Mouse (Mus musculus) heart, embryonic 15.5 days (tissue): ENCODE results near the gene Prkaa2. TPM values are rescaled to one million over a fixed set of nuclear protein-coding genes. Genes with fewer than 3 reads are reported as not detected.
"Not testable (repeated sequence)": the region's sequence is repeated elsewhere in the genome, so short reads cannot be mapped to it uniquely, and the experiment has no call there.

ENCODE experiments used
- ATAC-seq: fragments of 200-750 bp; cut with Nextera tagmentation; replicated peaks from 2 replicates; pipeline ENCODE4 v1.8.0; 2017; ENCODE audit warnings: low read depth, moderate TSS enrichment; ENCODE audit not compliant: insufficient number of reproducible peaks, insufficient read depth, low FRiP score
- H3K27ac ChIP-seq: fragments of 300-500 bp; sonication (generic); 2 replicates; pipeline ENCODE4 v1.5.1; 2015; ENCODE audit warnings: mild to moderate bottlenecking, inconsistent platforms
- H3K27me3 ChIP-seq: fragments of 300-500 bp; sonication (generic); 2 replicates; pipeline ENCODE4 v1.6.1; 2015; ENCODE audit warnings: inconsistent platforms
- H3K36me3 ChIP-seq: fragments of 300-500 bp; sonication (generic); 2 replicates; pipeline ENCODE4 v1.6.1; 2015; ENCODE audit warnings: mild to moderate bottlenecking, inconsistent platforms
- H3K4me1 ChIP-seq: fragments of 300-500 bp; sonication (generic); replicated peaks from 2 replicates; pipeline ENCODE4 v1.6.1; 2015; ENCODE audit warnings: inconsistent platforms
- H3K4me2 ChIP-seq: fragments of 300-500 bp; sonication (generic); 2 replicates; pipeline ENCODE4 v1.6.1; 2015; ENCODE audit warnings: inconsistent platforms, mild to moderate bottlenecking, moderate library complexity
- H3K4me3 ChIP-seq: fragments of 300-500 bp; sonication (generic); 2 replicates; pipeline ENCODE4 v1.5.1; 2015; ENCODE audit warnings: mild to moderate bottlenecking, inconsistent platforms
- H3K9ac ChIP-seq: fragments of 300-500 bp; sonication (generic); 2 replicates; pipeline ENCODE4 v1.6.1; 2015; ENCODE audit warnings: mild to moderate bottlenecking, inconsistent platforms
- H3K9me3 ChIP-seq: fragments of 300-500 bp; sonication (generic); replicated peaks from 2 replicates; pipeline ENCODE4 v1.6.1; 2016; ENCODE audit warnings: inconsistent platforms
- WGBS: fragments of 180-500 bp; shearing (Covaris S2); methylation state at CpG from one replicate; pipeline ENCODE4 v1.1.7; 2015; ENCODE audit warnings: mixed read lengths; 5-methylcytosine and 5-hydroxymethylcytosine counted together
- polyA plus RNA-seq: library from polyadenylated mRNA; unstranded; fragments of >200 nt; fragmentation: Nextera tagmentation; extraction: Ambion mirVana; gene quantifications from 2 replicates; pipeline ENCODE4 v1.2.1, GENCODE M21; 2015

Gene Prkaa2
- polyA plus RNA-seq, 1 experiment from 2014 or later = 46.6 TPM

DNA sequence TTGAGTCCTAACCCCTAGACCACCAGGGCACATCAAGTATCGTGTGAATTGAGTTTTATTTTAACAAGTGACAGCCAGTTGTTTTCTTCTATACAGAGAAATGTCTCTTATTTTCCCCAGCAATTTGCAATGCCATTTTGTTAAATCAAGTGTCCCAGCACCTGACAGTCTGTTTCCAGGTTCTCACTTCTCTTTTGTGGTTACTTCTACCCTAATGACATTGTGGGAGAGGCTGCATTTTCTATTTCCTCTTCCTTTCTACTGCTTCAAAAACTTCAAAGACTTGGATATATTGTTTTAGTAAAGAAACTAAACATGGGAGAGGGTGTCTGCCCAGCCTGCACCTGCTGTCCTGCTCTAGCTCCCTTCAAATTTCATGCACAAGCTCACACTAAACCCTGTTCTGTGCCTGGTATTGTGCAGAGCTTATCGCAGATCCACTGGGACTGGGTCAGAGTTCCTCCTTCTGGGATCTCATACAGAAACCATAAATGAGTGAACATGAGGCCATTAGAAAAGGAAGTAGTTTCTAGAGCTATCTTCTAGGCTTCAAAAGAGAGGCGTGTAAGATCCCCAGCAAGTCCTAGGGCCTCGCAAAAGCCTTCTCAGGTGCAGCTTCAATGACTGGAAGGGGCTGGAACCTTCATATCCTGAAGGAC, 102.2 kb downstream of the Prkaa2 start:
- no peak overlapping the region for H3K9ac ChIP-seq
- H3K36me3 ChIP-seq = 0 out of 2 replicates have a peak, but pooled peaks cover 6% of the 10 kb centered on the region
- 90% methylated on average over 4 of the region's 4 CpGs for WGBS
- H3K9me3 ChIP-seq = no peaks in the 10 kb centered on the region
- no peaks in the 10 kb centered on the region for H3K27me3 ChIP-seq
- ATAC-seq = no peak
- no peak overlapping the region for H3K4me3 ChIP-seq
- no peak overlapping the region for H3K27ac ChIP-seq
- no peaks in the 10 kb centered on the region for H3K4me1 ChIP-seq
- H3K4me2 ChIP-seq = no peak overlapping the region

GRCm38 (mm10) chr4:105004649-105005048, 105.0 kb downstream of the Prkaa2 start:
- H3K9ac ChIP-seq, ATAC-seq, H3K4me3 ChIP-seq, H3K4me2 ChIP-seq, H3K4me1 ChIP-seq, H3K9me3 ChIP-seq, H3K27me3 ChIP-seq, H3K36me3 ChIP-seq, H3K27ac ChIP-seq: not testable (repeated sequence)
- 82% methylated on average over 12 of the region's 12 CpGs for WGBS

DNA sequence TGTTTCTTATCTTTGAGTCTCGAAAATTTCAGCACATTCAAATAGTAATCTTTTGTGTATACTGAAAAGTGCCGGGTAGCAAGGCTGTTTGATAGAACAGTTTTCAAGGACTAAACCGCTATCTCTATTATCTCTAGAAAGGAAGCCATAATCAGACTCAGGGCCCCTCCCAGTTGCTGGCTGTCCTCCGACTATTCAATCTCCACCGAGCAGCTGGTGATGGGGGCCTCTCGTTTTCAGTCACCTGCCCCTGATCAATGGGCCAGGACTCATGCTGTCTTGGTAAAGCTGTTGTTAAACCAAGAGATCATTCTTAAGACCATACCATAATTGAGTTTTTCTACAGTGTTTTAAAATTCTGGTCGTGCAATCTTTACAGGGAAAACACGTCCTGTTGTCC, 105.6 kb downstream of the Prkaa2 start:
- H3K4me1 ChIP-seq = no peaks in the 10 kb centered on the region
- no peak overlapping the region for H3K4me2 ChIP-seq
- H3K4me3 ChIP-seq = no peak overlapping the region
- no peak overlapping the region for H3K27ac ChIP-seq
- no peak for ATAC-seq
- no peaks in the 10 kb centered on the region for H3K27me3 ChIP-seq
- WGBS = 53% methylated on average over 8 of the region's 8 CpGs
- no peak overlapping the region for H3K9ac ChIP-seq
- no peaks in the 10 kb centered on the region for H3K36me3 ChIP-seq
- no peaks in the 10 kb centered on the region for H3K9me3 ChIP-seq

DNA sequence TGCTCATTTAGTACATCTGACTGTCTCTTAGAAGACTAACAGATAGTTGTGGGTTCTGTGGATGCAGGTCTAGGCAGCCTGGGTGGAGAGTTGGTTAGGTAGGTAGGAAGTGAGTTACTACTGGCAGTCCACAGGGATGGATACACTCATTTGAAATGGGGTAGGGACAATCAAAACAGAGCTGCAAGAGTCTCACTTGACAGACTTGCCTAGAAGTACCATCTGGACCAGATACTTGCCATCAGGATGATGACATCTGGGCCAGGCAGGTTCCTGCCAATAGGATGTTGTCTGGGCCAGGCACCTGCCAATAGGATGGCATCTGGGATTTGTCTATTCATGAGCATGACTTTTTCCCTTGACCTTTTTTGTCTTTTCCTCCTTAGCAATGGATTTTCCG, 108.0 kb downstream of the Prkaa2 start:
- H3K36me3 ChIP-seq = no peaks in the 10 kb centered on the region
- no peak overlapping the region for H3K27ac ChIP-seq
- H3K4me3 ChIP-seq = no peak overlapping the region
- no peak for ATAC-seq
- H3K4me2 ChIP-seq = no peak overlapping the region
- no peaks in the 10 kb centered on the region for H3K4me1 ChIP-seq
- no peaks in the 10 kb centered on the region for H3K9me3 ChIP-seq
- WGBS = 60% methylated on average over 1 of the region's 1 CpGs
- no peak overlapping the region for H3K9ac ChIP-seq
- no peaks in the 10 kb centered on the region for H3K27me3 ChIP-seq

GRCm38 (mm10) chr4:104999702-105000101, 110.0 kb downstream of the Prkaa2 start:
- Histone ChIP-seq H3K4me1 (no peaks in the 10 kb centered on the region), H3K9ac (no peak overlapping the region), H3K9me3 (no peaks in the 10 kb centered on the region), H3K27me3 (no peaks in the 10 kb centered on the region), H3K4me3 (no peak overlapping the region), H3K4me2 (no peak overlapping the region), H3K27ac (no peak overlapping the region), H3K36me3 (no peaks in the 10 kb centered on the region)
- ATAC-seq = no peak
- WGBS = 82% methylated on average over 5 of the region's 5 CpGs

DNA sequence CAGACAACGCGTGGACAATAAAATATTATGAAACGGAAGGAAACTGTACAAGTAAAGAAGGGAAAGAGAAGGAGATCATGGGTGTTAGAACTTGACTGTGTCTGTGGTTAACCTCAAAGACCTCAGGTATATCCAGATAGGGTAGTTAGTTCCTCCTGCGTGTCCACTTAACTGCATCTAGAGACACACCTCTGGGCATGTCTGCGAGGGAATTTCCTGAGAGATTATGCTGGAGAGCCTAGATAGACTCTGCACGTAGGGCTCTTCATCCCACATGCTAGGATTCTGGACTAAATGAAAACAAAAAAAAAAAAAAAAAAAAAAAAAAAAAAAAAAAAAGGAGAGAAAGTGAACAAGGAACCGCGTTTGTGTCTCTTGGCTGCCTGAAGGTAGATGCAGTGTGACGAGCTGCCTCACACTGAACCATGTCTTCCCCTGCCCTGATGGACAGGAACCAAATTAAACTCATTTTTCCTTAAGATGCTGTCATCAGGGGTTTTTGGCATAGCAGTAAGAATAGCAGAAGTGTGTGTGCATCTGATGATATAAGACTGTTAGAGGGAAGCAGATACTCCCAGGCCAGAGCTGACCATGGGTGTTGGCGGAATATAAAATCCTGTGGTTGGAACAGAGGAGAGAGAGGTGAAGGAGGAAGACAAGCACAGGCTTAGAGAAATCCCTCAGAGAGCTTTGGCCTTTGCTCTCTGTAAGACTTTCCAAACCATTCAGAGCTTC, 116.4 kb downstream of the Prkaa2 start:
- Histone ChIP-seq H3K4me1 (no peaks in the 10 kb centered on the region), H3K9me3 (no peaks in the 10 kb centered on the region), H3K4me2 (no peak overlapping the region), H3K27me3 (no peaks in the 10 kb centered on the region), H3K27ac (no peak overlapping the region), H3K4me3 (no peak overlapping the region), H3K36me3 (no peaks in the 10 kb centered on the region), H3K9ac (no peak overlapping the region)
- WGBS = 76% methylated on average over 10 of the region's 10 CpGs
- no peak for ATAC-seq

- 76% methylated on average over 3 of the region's 3 CpGs for WGBS
These were observed 117.4 kb downstream of the Prkaa2 start for GRCm38 (mm10) chr4:104992271-104992670.

DNA sequence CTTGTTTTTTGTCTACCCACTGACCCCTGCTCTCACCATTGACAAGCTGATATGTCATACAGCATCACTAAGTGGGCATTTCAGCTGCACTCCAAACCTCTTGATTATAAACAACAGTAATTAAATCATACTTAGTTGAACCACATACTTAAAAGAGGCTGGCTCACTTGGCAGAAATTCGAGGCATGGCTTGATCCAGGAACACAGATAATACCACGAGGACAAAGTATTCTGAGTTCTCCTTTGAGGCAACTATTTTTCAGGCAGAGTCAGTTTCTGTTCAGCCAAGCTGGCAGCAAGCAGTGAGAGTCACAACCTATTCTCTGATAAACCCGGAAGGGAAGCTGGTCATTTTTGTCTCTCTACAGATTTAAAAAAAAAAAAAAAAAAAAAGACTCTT, 119.0 kb downstream of the Prkaa2 start:
- Histone ChIP-seq H3K36me3 (no peaks in the 10 kb centered on the region), H3K4me3 (no peak overlapping the region), H3K9me3 (no peaks in the 10 kb centered on the region), H3K4me1 (no peaks in the 10 kb centered on the region), H3K27me3 (no peaks in the 10 kb centered on the region), H3K27ac (no peak overlapping the region), H3K9ac (no peak overlapping the region), H3K4me2 (no peak overlapping the region)
- WGBS = 57% methylated on average over 3 of the region's 3 CpGs
- ATAC-seq = no peak

More at GRCm38 (mm10) chr4:104992271-104992670, 117.4 kb downstream of the Prkaa2 start:
- Histone ChIP-seq H3K36me3 (no peaks in the 10 kb centered on the region), H3K27ac (no peak overlapping the region), H3K27me3 (no peaks in the 10 kb centered on the region), H3K4me2 (no peak overlapping the region), H3K9ac (no peak overlapping the region), H3K4me3 (no peak overlapping the region), H3K9me3 (no peaks in the 10 kb centered on the region), H3K4me1 (no peaks in the 10 kb centered on the region)
- no peak for ATAC-seq

DNA sequence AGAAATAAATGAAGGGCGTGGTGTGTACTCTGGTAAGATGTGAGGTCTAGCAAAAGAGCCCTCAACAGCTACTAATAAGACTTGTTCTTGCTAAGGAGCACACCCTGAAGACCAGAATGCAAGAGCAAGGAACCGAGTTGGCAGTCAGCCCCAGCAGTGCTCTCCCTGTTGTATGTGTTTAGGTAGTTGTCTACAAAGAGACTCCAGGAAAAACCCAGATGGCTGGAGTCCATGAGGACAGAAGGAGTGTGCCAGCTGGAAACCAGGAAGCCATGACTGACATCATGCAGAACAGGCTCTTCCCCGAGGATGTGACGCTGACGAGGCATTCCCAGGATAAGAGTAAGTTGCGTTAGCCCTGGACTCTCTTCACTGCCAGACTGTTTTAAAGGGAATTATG, 119.7 kb downstream of the Prkaa2 start:
- Histone ChIP-seq H3K27me3 (no peaks in the 10 kb centered on the region), H3K9ac (no peak overlapping the region), H3K9me3 (no peaks in the 10 kb centered on the region), H3K4me2 (no peak overlapping the region), H3K4me1 (no peaks in the 10 kb centered on the region), H3K4me3 (no peak overlapping the region), H3K36me3 (no peaks in the 10 kb centered on the region), H3K27ac (no peak overlapping the region)
- WGBS = 61% methylated on average over 6 of the region's 6 CpGs
- no peak for ATAC-seq

DNA sequence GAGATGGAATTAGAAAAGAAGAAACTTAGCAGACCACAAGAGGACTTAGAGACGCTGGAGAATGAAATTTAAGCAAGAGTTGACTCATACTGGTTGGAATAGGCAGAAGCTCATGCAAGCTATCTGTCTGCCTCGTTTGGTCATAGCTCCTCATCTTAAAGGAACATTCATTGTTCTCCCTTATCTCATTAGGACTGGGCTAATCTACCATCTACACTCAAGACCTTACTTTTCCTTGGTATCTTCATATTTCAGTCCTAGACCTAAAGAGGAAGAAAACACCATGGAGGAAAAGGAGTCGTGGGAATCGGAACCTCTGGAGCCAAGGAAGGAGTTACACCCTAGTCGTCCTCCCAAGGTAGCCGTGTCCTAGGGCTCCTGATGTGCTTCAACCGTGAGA, 121.0 kb downstream of the Prkaa2 start:
- ATAC-seq = no peak
- WGBS = 86% methylated on average over 7 of the region's 7 CpGs
- Histone ChIP-seq H3K27ac (no peak overlapping the region), H3K9me3 (no peaks in the 10 kb centered on the region), H3K4me3 (no peak overlapping the region), H3K4me2 (no peak overlapping the region), H3K4me1 (no peaks in the 10 kb centered on the region), H3K36me3 (no peaks in the 10 kb centered on the region), H3K27me3 (no peaks in the 10 kb centered on the region), H3K9ac (no peak overlapping the region)

DNA sequence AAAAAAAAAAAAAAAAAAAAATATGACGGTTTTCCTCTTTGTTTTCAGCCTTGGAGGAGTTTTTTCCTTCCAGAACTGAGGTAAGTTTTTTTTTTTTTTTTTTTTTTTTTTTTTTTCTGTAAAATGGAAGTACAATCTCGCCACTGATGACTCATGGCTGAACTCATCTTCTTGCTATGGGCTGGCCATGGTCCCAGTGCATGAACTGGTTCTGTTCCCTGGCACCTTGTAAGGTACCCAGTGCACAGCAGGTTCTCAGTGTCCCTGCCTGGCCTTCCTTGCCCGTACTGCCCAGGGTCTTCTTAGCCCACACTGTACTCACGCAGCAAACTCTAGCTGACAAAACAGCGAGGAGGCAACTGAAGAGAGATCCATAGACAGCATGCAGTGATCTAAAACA, 121.6 kb downstream of the Prkaa2 start:
- Histone ChIP-seq H3K4me2 (no peak overlapping the region), H3K9me3 (no peaks in the 10 kb centered on the region), H3K4me1 (no peaks in the 10 kb centered on the region), H3K27me3 (no peaks in the 10 kb centered on the region), H3K36me3 (no peaks in the 10 kb centered on the region), H3K4me3 (no peak overlapping the region), H3K9ac (no peak overlapping the region), H3K27ac (no peak overlapping the region)
- no peak for ATAC-seq
- 73% methylated on average over 5 of the region's 5 CpGs for WGBS

GRCm38 (mm10) chr4:104987631-104988030, 122.1 kb downstream of the Prkaa2 start:
- ATAC-seq = no peak
- Histone ChIP-seq H3K4me2 (no peak overlapping the region), H3K9me3 (no peaks in the 10 kb centered on the region), H3K36me3 (no peaks in the 10 kb centered on the region), H3K27ac (no peak overlapping the region), H3K4me3 (no peak overlapping the region), H3K27me3 (no peaks in the 10 kb centered on the region), H3K4me1 (no peaks in the 10 kb centered on the region), H3K9ac (no peak overlapping the region)
- 54% methylated on average over 7 of the region's 7 CpGs for WGBS
